Mouse (Mus musculus): ENCODE data around the gene Vmn1r173. TPM values are rescaled to one million over a fixed set of nuclear protein-coding genes. Genes with fewer than 3 reads are reported as not detected.
"Not testable (repeated sequence)": the region's sequence is repeated elsewhere in the genome, so short reads cannot be mapped to it uniquely, and the experiment has no call there.

Gene Vmn1r173
- not detected in 2 replicates for polyA plus RNA-seq (2015; fragmentation: Nextera tagmentation; extraction: Ambion mirVana)

DNA sequence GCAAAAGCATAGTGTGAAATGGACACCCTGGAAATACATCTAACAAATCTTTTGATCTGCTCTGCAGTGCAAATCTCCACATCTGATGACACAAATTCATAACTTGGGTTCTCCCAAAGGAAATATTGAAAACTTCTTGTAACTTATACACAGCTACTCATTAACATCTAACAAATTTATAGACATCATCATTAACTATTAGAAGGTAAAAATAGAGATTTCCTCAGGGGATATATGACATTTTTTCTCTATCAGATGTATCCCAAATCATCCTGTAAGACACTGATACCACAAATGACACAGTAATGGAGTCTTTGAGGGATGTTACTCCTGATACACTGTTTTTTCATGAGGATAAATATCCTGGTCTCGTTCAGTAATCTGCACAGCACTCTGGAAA lies at the start of gene Vmn1r173:
Gene Vmn1r173, plus strand, starts transcription at position 301 of the 400 bp plus-strand sequence.
- not testable (repeated sequence) for H3K27ac ChIP-seq (replicated peaks); H3K36me3 ChIP-seq; H3K4me3 ChIP-seq (replicated peaks); H3K9ac ChIP-seq; ATAC-seq (ENCODE audit: insufficient number of reproducible peaks, low FRiP score, low TSS enrichment, low read depth); H3K27me3 ChIP-seq; H3K9me3 ChIP-seq (replicated peaks); H3K4me1 ChIP-seq; H3K4me2 ChIP-seq (replicated peaks)
- 55% methylated on average over 1 of the region's 1 CpGs for WGBS

DNA sequence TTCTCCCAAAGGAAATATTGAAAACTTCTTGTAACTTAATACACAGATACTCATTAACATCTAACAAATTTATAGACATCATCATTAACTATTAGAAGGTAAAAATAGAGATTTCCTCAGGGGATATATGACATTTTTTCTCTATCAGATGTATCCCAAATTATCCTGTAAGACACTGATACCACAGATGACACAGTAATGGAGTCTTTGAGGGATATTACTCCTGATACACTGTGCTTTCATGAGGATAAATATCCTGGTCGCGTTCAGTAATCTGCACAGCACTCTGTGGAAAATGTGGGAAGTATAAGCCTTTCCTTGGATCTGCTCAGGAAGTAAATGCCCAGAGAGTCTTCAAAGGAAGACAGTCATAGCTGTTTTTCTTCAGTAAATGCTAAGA lies 42.5 kb upstream of the Vmn1r173 start, which contains the start of gene Vmn1r172:
Gene Vmn1r172, plus strand, starts transcription at position 301 of the 400 bp plus-strand sequence.
- H3K36me3 ChIP-seq, result no peaks in the 10 kb centered on the region
- no peaks in the 10 kb centered on the region for H3K4me1 ChIP-seq
- H3K4me3 ChIP-seq (replicated peaks), result no peak within 1 kb of the TSS
- no peak within 1 kb of the TSS for H3K9ac ChIP-seq
- H3K27me3 ChIP-seq, result no peaks in the 10 kb centered on the region
- H3K27ac ChIP-seq (replicated peaks), result no peak within 1 kb of the TSS
- ATAC-seq (ENCODE audit: insufficient number of reproducible peaks, low FRiP score, low TSS enrichment, low read depth), result no peak
- H3K9me3 ChIP-seq (replicated peaks), result no peaks in the 10 kb centered on the region
- WGBS, result 69% methylated on average over 2 of the region's 2 CpGs
- no peak within 1 kb of the TSS for H3K4me2 ChIP-seq (replicated peaks)

DNA sequence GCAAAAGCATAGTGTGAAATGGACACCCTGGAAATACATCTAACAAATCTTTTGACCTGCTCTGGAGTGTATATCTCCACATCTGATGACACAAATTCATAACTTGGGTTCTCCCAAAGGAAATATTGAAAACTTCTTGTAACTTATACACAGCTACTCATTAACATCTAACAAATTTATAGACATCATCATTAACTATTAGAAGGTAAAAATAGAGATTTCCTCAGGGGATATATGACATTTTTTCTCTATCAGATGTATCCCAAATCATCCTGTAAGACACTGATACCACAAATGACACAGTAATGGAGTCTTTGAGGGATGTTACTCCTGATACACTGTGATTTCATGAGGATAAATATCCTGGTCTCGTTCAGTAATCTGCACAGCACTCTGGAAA lies 51.5 kb downstream of the Vmn1r173 start, which contains the start of gene Vmn1r174:
Gene Vmn1r174, plus strand, starts transcription at position 301 of the 400 bp plus-strand sequence.
- ATAC-seq (ENCODE audit: insufficient number of reproducible peaks, low FRiP score, low TSS enrichment, low read depth); H3K4me1 ChIP-seq; H3K36me3 ChIP-seq; H3K27me3 ChIP-seq; H3K9ac ChIP-seq; H3K4me3 ChIP-seq (replicated peaks); H3K4me2 ChIP-seq (replicated peaks); H3K27ac ChIP-seq (replicated peaks); H3K9me3 ChIP-seq (replicated peaks): not testable (repeated sequence)
- 49% methylated on average over 1 of the region's 1 CpGs for WGBS

Other genes with a start within 250 kb of the Vmn1r173 start
- not detected in 2 replicates for gene Vmn1r167, start 193.5 kb upstream of the Vmn1r173 start, polyA plus RNA-seq (2015; fragmentation: Nextera tagmentation; extraction: Ambion mirVana)
- gene Vmn1r168, start 161.0 kb upstream of the Vmn1r173 start, polyA plus RNA-seq (2015; fragmentation: Nextera tagmentation; extraction: Ambion mirVana), result not detected in 2 replicates
- 0.09 TPM in 1 of 2 replicates, not detected in the other for gene Vmn1r169, start 125.2 kb upstream of the Vmn1r173 start, polyA plus RNA-seq (2015; fragmentation: Nextera tagmentation; extraction: Ambion mirVana)
- not detected in 2 replicates for gene Vmn1r170, start 94.5 kb upstream of the Vmn1r173 start, polyA plus RNA-seq (2015; fragmentation: Nextera tagmentation; extraction: Ambion mirVana)
- not detected in 2 replicates for gene Vmn1r171, start 70.0 kb upstream of the Vmn1r173 start, polyA plus RNA-seq (2015; fragmentation: Nextera tagmentation; extraction: Ambion mirVana)
- not detected in 2 replicates for gene Vmn1r172, start 42.4 kb upstream of the Vmn1r173 start, polyA plus RNA-seq (2015; fragmentation: Nextera tagmentation; extraction: Ambion mirVana)
- gene Vmn1r174, start 51.6 kb downstream of the Vmn1r173 start, polyA plus RNA-seq (2015; fragmentation: Nextera tagmentation; extraction: Ambion mirVana), result not detected in 2 replicates
- not detected in 2 replicates for gene Vmn1r175, start 109.9 kb downstream of the Vmn1r173 start, polyA plus RNA-seq (2015; fragmentation: Nextera tagmentation; extraction: Ambion mirVana)
- 0.12 TPM in 1 of 2 replicates, not detected in the other for gene Vmn1r176, start 136.7 kb downstream of the Vmn1r173 start, polyA plus RNA-seq (2015; fragmentation: Nextera tagmentation; extraction: Ambion mirVana)
- not detected in 2 replicates for gene Vmn1r177, start 165.7 kb downstream of the Vmn1r173 start, polyA plus RNA-seq (2015; fragmentation: Nextera tagmentation; extraction: Ambion mirVana)
- gene Vmn1r178, start 191.3 kb downstream of the Vmn1r173 start, polyA plus RNA-seq (2015; fragmentation: Nextera tagmentation; extraction: Ambion mirVana), result 0.11 TPM in 1 of 2 replicates, not detected in the other
- not detected in 2 replicates for gene Vmn1r179, start 226.3 kb downstream of the Vmn1r173 start, polyA plus RNA-seq (2015; fragmentation: Nextera tagmentation; extraction: Ambion mirVana)
- gene Vmn1r180, start 249.9 kb downstream of the Vmn1r173 start, polyA plus RNA-seq (2015; fragmentation: Nextera tagmentation; extraction: Ambion mirVana), result not detected in 2 replicates